Mouse (Mus musculus): ENCODE measurements around the gene Gabpa. TPM values are rescaled to one million over a fixed set of nuclear protein-coding genes. Genes with fewer than 3 reads are reported as not detected.

Gabpa gene
- polyA plus RNA-seq (2014; fragmentation: Illumina TruSeq; extraction: RNeasy Lipid Tissue Mini Kit (QIAGEN cat#74804)): 117 TPM

GRCm38 (mm10) chr16:84834745-84835440 is at the start of gene Gabpa:
Gene Gabpa (plus strand): TSS chr16:84834925.

GRCm38 (mm10) chr16:84835441-84835822 is 707 bp downstream of the Gabpa start, which contains the start of gene Atp5j:
Gene Atp5j (minus strand): TSS chr16:84835625.

Other genes with a start within 250 kb of the Gabpa start
- gene Mrpl39, start 99.2 kb upstream of the Gabpa start, polyA plus RNA-seq (2014; fragmentation: Illumina TruSeq; extraction: RNeasy Lipid Tissue Mini Kit (QIAGEN cat#74804)): 46.7 TPM
- 199 TPM for gene Jam2, start 60.8 kb upstream of the Gabpa start, polyA plus RNA-seq (2014; fragmentation: Illumina TruSeq; extraction: RNeasy Lipid Tissue Mini Kit (QIAGEN cat#74804))
- 1,716 TPM for gene Atp5j, start 700 bp downstream of the Gabpa start, polyA plus RNA-seq (2014; fragmentation: Illumina TruSeq; extraction: RNeasy Lipid Tissue Mini Kit (QIAGEN cat#74804))